Mouse (Mus musculus): ENCODE measurements around the gene St6galnac3.

Gene St6galnac3

GRCm38 (mm10) chr3:153513501-153514060 is 211.4 kb downstream of the St6galnac3 start:
- no peak for DNase-seq (ENCODE audit: low spot score in 2 of 2)

- DNase-seq (ENCODE audit: low spot score in 2 of 2): no peak
Observed at GRCm38 (mm10) chr3:153512545-153512944, 212.4 kb downstream of the St6galnac3 start.

- no peak for DNase-seq (ENCODE audit: low spot score in 2 of 2)
Observed at GRCm38 (mm10) chr3:153511151-153511580, 213.8 kb downstream of the St6galnac3 start.

- DNase-seq (ENCODE audit: low spot score in 2 of 2): no peak
Observed at GRCm38 (mm10) chr3:153510048-153510630, 214.8 kb downstream of the St6galnac3 start.

GRCm38 (mm10) chr3:153509643-153510042 is 215.3 kb downstream of the St6galnac3 start:
- DNase-seq (ENCODE audit: low spot score in 2 of 2): no peak

- no peak for DNase-seq (ENCODE audit: low spot score in 2 of 2)
Observed at GRCm38 (mm10) chr3:153509029-153509428, 215.9 kb downstream of the St6galnac3 start.

GRCm38 (mm10) chr3:153508592-153508991 is 216.4 kb downstream of the St6galnac3 start:
- no peak for DNase-seq (ENCODE audit: low spot score in 2 of 2)

GRCm38 (mm10) chr3:153507599-153507998 is 217.4 kb downstream of the St6galnac3 start:
- DNase-seq (ENCODE audit: low spot score in 2 of 2): no peak

GRCm38 (mm10) chr3:153502488-153502887 is 222.5 kb downstream of the St6galnac3 start:
- no peak for DNase-seq (ENCODE audit: low spot score in 2 of 2)

GRCm38 (mm10) chr3:153501333-153501877 is 223.6 kb downstream of the St6galnac3 start:
- peak; percentile 17 to 64 for DNase-seq (ENCODE audit: low spot score in 2 of 2)

GRCm38 (mm10) chr3:153492986-153493385 is 232.0 kb downstream of the St6galnac3 start:
- no peak for DNase-seq (ENCODE audit: low spot score in 2 of 2)

- DNase-seq (ENCODE audit: low spot score in 2 of 2): no peak
Observed at GRCm38 (mm10) chr3:153489718-153490117, 235.3 kb downstream of the St6galnac3 start.

GRCm38 (mm10) chr3:153488931-153489330 is 236.0 kb downstream of the St6galnac3 start:
- no peak for DNase-seq (ENCODE audit: low spot score in 2 of 2)

GRCm38 (mm10) chr3:153485176-153485575 is 239.8 kb downstream of the St6galnac3 start:
- DNase-seq (ENCODE audit: low spot score in 2 of 2): no peak

- no peak for DNase-seq (ENCODE audit: low spot score in 2 of 2)
Observed at GRCm38 (mm10) chr3:153484701-153485100, 240.3 kb downstream of the St6galnac3 start.

- DNase-seq (ENCODE audit: low spot score in 2 of 2): no peak
Observed at GRCm38 (mm10) chr3:153483691-153484090, 241.3 kb downstream of the St6galnac3 start.

- no peak for DNase-seq (ENCODE audit: low spot score in 2 of 2)
Observed at GRCm38 (mm10) chr3:153482098-153482497, 242.9 kb downstream of the St6galnac3 start.

- no peak for DNase-seq (ENCODE audit: low spot score in 2 of 2)
Observed at GRCm38 (mm10) chr3:153481012-153481411, 244.0 kb downstream of the St6galnac3 start.

- DNase-seq (ENCODE audit: low spot score in 2 of 2): no peak
Observed at GRCm38 (mm10) chr3:153480636-153481006, 244.4 kb downstream of the St6galnac3 start.

- DNase-seq (ENCODE audit: low spot score in 2 of 2): no peak
Observed at GRCm38 (mm10) chr3:153480005-153480635, 244.9 kb downstream of the St6galnac3 start.

GRCm38 (mm10) chr3:153475919-153476318 is 249.1 kb downstream of the St6galnac3 start:
- DNase-seq (ENCODE audit: low spot score in 2 of 2): no peak

GRCm38 (mm10) chr3:153475461-153475860 is 249.5 kb downstream of the St6galnac3 start:
- no peak for DNase-seq (ENCODE audit: low spot score in 2 of 2)

Data from thymus, postnatal 10 days (tissue).